Mouse (Mus musculus): Measurements from ENCODE around the gene Crtam.

Gene Crtam

GRCm38 (mm10) chr9:41021690-41022089 is 17.3 kb upstream of the Crtam start:
- Histone ChIP-seq H3K36me3 (ENCODE audit: insufficient read depth, low read length) (no peaks in the 10 kb centered on the region), H3K9me3 (ENCODE audit: low read length) (no peaks in the 10 kb centered on the region), H3K4me1 (replicated peaks; ENCODE audit: low read depth, low read length) (peaks cover 7% of the 10 kb centered on the region; the same call in 1 of the 2 replicates), H3K4me3 (replicated peaks; ENCODE audit: low read length) (no peak overlapping the region), H3K27me3 (ENCODE audit: insufficient read depth, low read length) (no peaks in the 10 kb centered on the region)
- TF ChIP-seq CTCF (conservative IDR thresholded peaks at IDR 0.05; ENCODE audit: low read length) (no peak), NANOG (IDR thresholded peaks at IDR 0.05; ENCODE audit: borderline replicate concordance, low read length) (no peak), POU5F1 (IDR thresholded peaks at IDR 0.05; ENCODE audit: borderline replicate concordance, low read length) (no peak)

GRCm38 (mm10) chr9:41020486-41020885 is 16.1 kb upstream of the Crtam start:
- Histone ChIP-seq H3K36me3 (ENCODE audit: insufficient read depth, low read length) (no peaks in the 10 kb centered on the region), H3K4me3 (replicated peaks; ENCODE audit: low read length) (no peak overlapping the region), H3K9me3 (ENCODE audit: low read length) (no peaks in the 10 kb centered on the region), H3K4me1 (replicated peaks; ENCODE audit: low read depth, low read length) (peaks cover 7% of the 10 kb centered on the region; the same call in 1 of the 2 replicates), H3K27me3 (ENCODE audit: insufficient read depth, low read length) (no peaks in the 10 kb centered on the region)
- TF ChIP-seq POU5F1 (IDR thresholded peaks at IDR 0.05; ENCODE audit: borderline replicate concordance, low read length) = no peak
- no peak for TF ChIP-seq NANOG (IDR thresholded peaks at IDR 0.05; ENCODE audit: borderline replicate concordance, low read length)
- TF ChIP-seq CTCF (conservative IDR thresholded peaks at IDR 0.05; ENCODE audit: low read length) = no peak

- TF ChIP-seq NANOG (IDR thresholded peaks at IDR 0.05; ENCODE audit: borderline replicate concordance, low read length) (no peak), POU5F1 (IDR thresholded peaks at IDR 0.05; ENCODE audit: borderline replicate concordance, low read length) (no peak), CTCF (conservative IDR thresholded peaks at IDR 0.05; ENCODE audit: low read length) (no peak)
- H3K4me1 ChIP-seq (replicated peaks; ENCODE audit: low read depth, low read length) = peaks cover 3% of the 10 kb centered on the region; the same call in 1 of the 2 replicates
These were observed 10.1 kb upstream of the Crtam start for GRCm38 (mm10) chr9:41014512-41014911.

GRCm38 (mm10) chr9:41012456-41012855 is 8.0 kb upstream of the Crtam start:
- H3K4me3 ChIP-seq (replicated peaks; ENCODE audit: low read length) = no peak overlapping the region
- H3K27me3 ChIP-seq (ENCODE audit: insufficient read depth, low read length) = no peaks in the 10 kb centered on the region; the same call in 1 of the 2 replicates
- no peaks in the 10 kb centered on the region for H3K36me3 ChIP-seq (ENCODE audit: insufficient read depth, low read length)
- peaks cover 3% of the 10 kb centered on the region; the same call in 1 of the 2 replicates for H3K4me1 ChIP-seq (replicated peaks; ENCODE audit: low read depth, low read length)
- TF ChIP-seq POU5F1 (IDR thresholded peaks at IDR 0.05; ENCODE audit: borderline replicate concordance, low read length) = no peak
- TF ChIP-seq NANOG (IDR thresholded peaks at IDR 0.05; ENCODE audit: borderline replicate concordance, low read length) = no peak
- no peak for TF ChIP-seq CTCF (conservative IDR thresholded peaks at IDR 0.05; ENCODE audit: low read length)
- no peaks in the 10 kb centered on the region for H3K9me3 ChIP-seq (ENCODE audit: low read length)

More at GRCm38 (mm10) chr9:41014512-41014911, 10.1 kb upstream of the Crtam start:
- Histone ChIP-seq H3K27me3 (ENCODE audit: insufficient read depth, low read length) (no peaks in the 10 kb centered on the region; the same call in 1 of the 2 replicates), H3K36me3 (ENCODE audit: insufficient read depth, low read length) (no peaks in the 10 kb centered on the region), H3K4me3 (replicated peaks; ENCODE audit: low read length) (no peak overlapping the region), H3K9me3 (ENCODE audit: low read length) (no peaks in the 10 kb centered on the region)

GRCm38 (mm10) chr9:41011512-41012436 is 7.3 kb upstream of the Crtam start:
- Histone ChIP-seq H3K27me3 (ENCODE audit: insufficient read depth, low read length) (no peaks in the 10 kb centered on the region; the same call in 1 of the 2 replicates), H3K4me1 (replicated peaks; ENCODE audit: low read depth, low read length) (peaks cover 3% of the 10 kb centered on the region; the same call in 1 of the 2 replicates), H3K9me3 (ENCODE audit: low read length) (no peaks in the 10 kb centered on the region), H3K36me3 (ENCODE audit: insufficient read depth, low read length) (no peaks in the 10 kb centered on the region), H3K4me3 (replicated peaks; ENCODE audit: low read length) (no peak overlapping the region)
- no peak for TF ChIP-seq CTCF (conservative IDR thresholded peaks at IDR 0.05; ENCODE audit: low read length)
- no peak for TF ChIP-seq NANOG (IDR thresholded peaks at IDR 0.05; ENCODE audit: borderline replicate concordance, low read length)
- no peak for TF ChIP-seq POU5F1 (IDR thresholded peaks at IDR 0.05; ENCODE audit: borderline replicate concordance, low read length)

GRCm38 (mm10) chr9:41007785-41008184 is 3.4 kb upstream of the Crtam start:
- Histone ChIP-seq H3K4me3 (replicated peaks; ENCODE audit: low read length) (no peak overlapping the region), H3K36me3 (ENCODE audit: insufficient read depth, low read length) (no peaks in the 10 kb centered on the region), H3K4me1 (replicated peaks; ENCODE audit: low read depth, low read length) (no peaks in the 10 kb centered on the region), H3K9me3 (ENCODE audit: low read length) (no peaks in the 10 kb centered on the region), H3K27me3 (ENCODE audit: insufficient read depth, low read length) (no peaks in the 10 kb centered on the region)
- TF ChIP-seq NANOG (IDR thresholded peaks at IDR 0.05; ENCODE audit: borderline replicate concordance, low read length) (no peak), POU5F1 (IDR thresholded peaks at IDR 0.05; ENCODE audit: borderline replicate concordance, low read length) (no peak), CTCF (conservative IDR thresholded peaks at IDR 0.05; ENCODE audit: low read length) (no peak)

GRCm38 (mm10) chr9:40997116-40997779 is 7.2 kb downstream of the Crtam start:
- Histone ChIP-seq H3K27me3 (ENCODE audit: insufficient read depth, low read length) (no peaks in the 10 kb centered on the region), H3K4me3 (replicated peaks; ENCODE audit: low read length) (no peak overlapping the region), H3K9me3 (ENCODE audit: low read length) (peaks cover 10% of the 10 kb centered on the region; the same call in 1 of the 2 replicates), H3K4me1 (replicated peaks; ENCODE audit: low read depth, low read length) (no peaks in the 10 kb centered on the region), H3K36me3 (ENCODE audit: insufficient read depth, low read length) (no peaks in the 10 kb centered on the region)
- no peak for TF ChIP-seq POU5F1 (IDR thresholded peaks at IDR 0.05; ENCODE audit: borderline replicate concordance, low read length)
- TF ChIP-seq CTCF (conservative IDR thresholded peaks at IDR 0.05; ENCODE audit: low read length) = no peak
- TF ChIP-seq NANOG (IDR thresholded peaks at IDR 0.05; ENCODE audit: borderline replicate concordance, low read length) = no peak

GRCm38 (mm10) chr9:40994075-40994474 is 10.4 kb downstream of the Crtam start:
- Histone ChIP-seq H3K4me3 (replicated peaks; ENCODE audit: low read length) (no peak overlapping the region), H3K4me1 (replicated peaks; ENCODE audit: low read depth, low read length) (no peaks in the 10 kb centered on the region), H3K27me3 (ENCODE audit: insufficient read depth, low read length) (no peaks in the 10 kb centered on the region), H3K9me3 (ENCODE audit: low read length) (peaks cover 10% of the 10 kb centered on the region; the same call in 1 of the 2 replicates), H3K36me3 (ENCODE audit: insufficient read depth, low read length) (no peaks in the 10 kb centered on the region)
- TF ChIP-seq POU5F1 (IDR thresholded peaks at IDR 0.05; ENCODE audit: borderline replicate concordance, low read length) = no peak
- TF ChIP-seq NANOG (IDR thresholded peaks at IDR 0.05; ENCODE audit: borderline replicate concordance, low read length) = no peak
- TF ChIP-seq CTCF (conservative IDR thresholded peaks at IDR 0.05; ENCODE audit: low read length) = no peak
